Mouse (Mus musculus): ENCODE results near the gene Bcl2a1d. TPM values are rescaled to one million over a fixed set of nuclear protein-coding genes. Genes with fewer than 3 reads are reported as not detected.
"Not testable (repeated sequence)": the region's sequence is repeated elsewhere in the genome, so short reads cannot be mapped to it uniquely, and the experiment has no call there.

Bcl2a1d gene
- not detected in 2 replicates for polyA plus RNA-seq (2012)

DNA sequence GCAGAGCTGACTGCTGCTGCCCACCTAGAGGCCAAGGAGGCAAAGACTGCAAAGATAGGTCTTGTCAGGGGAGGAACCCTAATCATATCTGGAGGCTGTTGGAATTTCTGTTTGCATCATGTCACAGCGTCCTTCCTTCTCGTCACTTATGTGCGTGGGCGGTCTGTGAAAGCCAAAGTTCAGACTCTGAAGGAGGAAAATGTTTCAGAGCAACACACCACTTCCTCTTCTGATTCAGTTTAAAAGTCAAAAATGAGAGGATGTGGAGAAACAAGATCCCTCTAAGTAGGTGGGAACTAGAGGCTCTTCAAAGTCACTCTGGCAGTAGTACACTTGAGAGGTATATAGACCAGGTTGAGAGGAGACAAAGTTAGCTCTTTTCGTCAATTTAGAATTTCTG lies at the start of gene Bcl2a1d:
Gene Bcl2a1d, minus strand, starts transcription at position 187 of the 400 bp plus-strand sequence.
- not testable (repeated sequence) for TF ChIP-seq GATA1 (IDR thresholded peaks at IDR 0.05; ENCODE audit: low read length)

DNA sequence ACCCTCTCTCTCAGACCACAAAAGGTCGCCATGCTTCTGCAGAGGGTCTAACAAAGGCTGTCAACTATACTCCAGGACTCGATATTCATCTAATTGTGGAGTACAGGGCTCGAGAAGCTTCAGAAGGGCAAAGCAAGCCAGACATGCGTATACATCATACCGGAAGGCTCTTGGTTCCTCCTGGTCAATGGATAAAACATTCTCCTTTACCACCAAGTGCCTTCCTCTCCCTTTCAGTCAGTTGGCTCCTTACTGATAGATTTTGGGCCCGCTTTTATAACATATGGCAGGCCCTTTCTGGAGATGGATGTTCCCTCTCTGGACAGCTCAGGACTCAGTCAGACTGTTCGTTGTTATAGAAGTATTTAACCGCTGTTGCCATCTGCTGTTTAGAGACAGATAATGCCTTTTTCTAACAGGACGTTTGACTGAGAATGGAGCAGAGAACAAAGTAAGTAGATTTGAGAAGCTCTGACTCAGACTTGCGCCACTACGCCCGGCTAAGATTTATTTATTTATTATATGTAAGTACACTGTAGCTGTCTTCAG lies 11.7 kb downstream of the Bcl2a1d start, which contains the start of gene Mthfsl:
Gene Mthfsl, minus strand, starts transcription at position 308 of the 549 bp plus-strand sequence.
- not testable (repeated sequence) for TF ChIP-seq GATA1 (IDR thresholded peaks at IDR 0.05; ENCODE audit: low read length)

GRCm38 (mm10) chr9:88709304-88709703 lies 22.4 kb downstream of the Bcl2a1d start:
- no peak for TF ChIP-seq GATA1 (IDR thresholded peaks at IDR 0.05; ENCODE audit: low read length)

DNA sequence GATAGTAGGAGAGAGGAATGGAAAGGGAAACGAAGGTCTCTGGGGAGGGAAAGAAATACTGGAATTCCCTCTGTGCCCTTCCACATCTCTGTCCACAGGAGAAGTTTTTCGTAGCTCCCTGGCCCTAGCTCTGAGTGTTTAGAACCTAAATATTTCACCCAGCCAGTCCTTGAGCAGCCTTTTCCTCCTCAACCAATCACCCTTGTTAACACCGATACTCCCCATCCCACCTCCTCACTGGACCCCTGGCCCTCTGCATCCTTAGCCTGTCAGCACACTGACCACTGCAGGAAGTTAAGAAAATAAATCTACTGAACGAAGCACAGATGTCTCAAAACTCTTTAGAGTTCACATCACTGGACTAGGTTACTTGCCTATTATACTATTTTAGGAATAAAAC lies 25.0 kb downstream of the Bcl2a1d start:
- TF ChIP-seq GATA1 (IDR thresholded peaks at IDR 0.05; ENCODE audit: low read length) = no peak

Other genes starting within 250 kb of the Bcl2a1d start
- gene Syncrip, start 249.3 kb downstream of the Bcl2a1d start, polyA plus RNA-seq (2012) = 139 and 191 TPM in 2 replicates
- 0.29 and 0.62 TPM in 2 replicates for gene Zfp949, start 183.9 kb downstream of the Bcl2a1d start, polyA plus RNA-seq (2012)
- not detected in 2 replicates for gene Trim43a, start 151.0 kb downstream of the Bcl2a1d start, polyA plus RNA-seq (2012)
- 2.3 and 2.8 TPM in 2 replicates for gene Mthfsl, start 11.6 kb downstream of the Bcl2a1d start, polyA plus RNA-seq (2012)
- not detected in 2 replicates for gene Trim43c, start 107.2 kb upstream of the Bcl2a1d start, polyA plus RNA-seq (2012)
- not detected in 2 replicates for gene Bcl2a1a, start 225.0 kb upstream of the Bcl2a1d start, polyA plus RNA-seq (2012)